Mouse (Mus musculus): Measurements from ENCODE around the gene Prr18. TPM values are rescaled to one million over a fixed set of nuclear protein-coding genes. Genes with fewer than 3 reads are reported as not detected.

Gene Prr18
- polyA plus RNA-seq (2014; fragmentation: Illumina TruSeq; extraction: RNeasy Lipid Tissue Mini Kit (QIAGEN cat#74804); ENCODE audit: low read depth, low replicate concordance) = 0.12 TPM

DNA sequence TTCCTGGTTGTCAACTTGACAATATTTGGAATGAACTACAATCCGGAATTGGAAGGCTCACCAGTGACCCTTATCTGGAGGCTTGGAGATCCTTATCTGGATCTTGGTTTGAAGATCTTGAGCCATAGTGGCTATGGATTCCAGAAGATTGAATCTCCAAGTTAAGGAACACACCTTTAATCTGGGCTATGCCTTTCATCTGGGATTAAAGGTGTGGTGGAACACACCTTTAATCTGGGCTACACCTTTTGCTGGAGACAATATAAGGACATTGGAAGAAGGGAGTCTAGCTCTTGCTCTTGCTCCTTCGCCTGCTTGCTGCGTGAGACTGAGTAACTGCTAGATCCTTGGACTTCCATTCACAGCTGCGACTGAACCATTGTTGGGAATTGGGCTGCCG is at the start of gene Prr18:
Gene Prr18 (plus strand): TSS at position 301 of the 400 bp plus-strand sequence.

GRCm38 (mm10) chr17:8310838-8311614 is 26.2 kb upstream of the Prr18 start, which contains the start of gene Sft2d1:
Sft2d1 (plus strand) TSS chr17:8311102.

DNA sequence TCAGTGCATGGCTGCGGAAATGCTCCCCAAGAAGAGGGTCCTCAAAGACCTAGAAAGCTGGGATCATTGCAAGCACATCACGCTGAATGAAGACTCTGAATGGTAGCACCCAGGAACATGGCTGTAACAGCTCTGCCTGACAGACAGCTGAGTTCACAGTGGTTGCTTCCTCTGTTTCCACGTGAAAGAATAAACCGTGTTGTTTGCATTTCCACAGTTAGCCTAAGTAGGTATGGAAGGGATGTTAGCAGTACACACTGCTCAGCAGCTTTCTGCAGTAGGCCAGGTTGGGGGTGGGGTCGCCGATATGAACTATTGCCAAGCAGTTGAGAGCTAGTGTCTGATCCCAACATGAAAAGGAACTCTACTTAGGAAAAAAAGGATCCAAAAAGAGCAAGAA is 18.4 kb downstream of the Prr18 start, which contains the start of gene T2:
Gene T2 (plus strand): TSS at position 301 of the 400 bp plus-strand sequence.

Other genes with a start within 250 kb of the Prr18 start
- gene Gm49673, start 189.7 kb upstream of the Prr18 start, polyA plus RNA-seq (2014; fragmentation: Illumina TruSeq; extraction: RNeasy Lipid Tissue Mini Kit (QIAGEN cat#74804); ENCODE audit: low read depth, low replicate concordance) = not detected
- 27.0 TPM for gene Rnaset2a, start 189.4 kb upstream of the Prr18 start, polyA plus RNA-seq (2014; fragmentation: Illumina TruSeq; extraction: RNeasy Lipid Tissue Mini Kit (QIAGEN cat#74804); ENCODE audit: low read depth, low replicate concordance)
- gene Fgfr1op, start 172.0 kb upstream of the Prr18 start, polyA plus RNA-seq (2014; fragmentation: Illumina TruSeq; extraction: RNeasy Lipid Tissue Mini Kit (QIAGEN cat#74804); ENCODE audit: low read depth, low replicate concordance) = 35.3 TPM
- not detected for gene Ccr6, start 101.4 kb upstream of the Prr18 start, polyA plus RNA-seq (2014; fragmentation: Illumina TruSeq; extraction: RNeasy Lipid Tissue Mini Kit (QIAGEN cat#74804); ENCODE audit: low read depth, low replicate concordance)
- 1,141 TPM for gene Mpc1, start 54.6 kb upstream of the Prr18 start, polyA plus RNA-seq (2014; fragmentation: Illumina TruSeq; extraction: RNeasy Lipid Tissue Mini Kit (QIAGEN cat#74804); ENCODE audit: low read depth, low replicate concordance)
- gene Sft2d1, start 26.4 kb upstream of the Prr18 start, polyA plus RNA-seq (2014; fragmentation: Illumina TruSeq; extraction: RNeasy Lipid Tissue Mini Kit (QIAGEN cat#74804); ENCODE audit: low read depth, low replicate concordance) = 83.6 TPM
- not detected for gene T2, start 18.5 kb downstream of the Prr18 start, polyA plus RNA-seq (2014; fragmentation: Illumina TruSeq; extraction: RNeasy Lipid Tissue Mini Kit (QIAGEN cat#74804); ENCODE audit: low read depth, low replicate concordance)
- not detected for gene T, start 97.0 kb downstream of the Prr18 start, polyA plus RNA-seq (2014; fragmentation: Illumina TruSeq; extraction: RNeasy Lipid Tissue Mini Kit (QIAGEN cat#74804); ENCODE audit: low read depth, low replicate concordance)
- 1.8 TPM for gene Pde10a, start 187.9 kb downstream of the Prr18 start, polyA plus RNA-seq (2014; fragmentation: Illumina TruSeq; extraction: RNeasy Lipid Tissue Mini Kit (QIAGEN cat#74804); ENCODE audit: low read depth, low replicate concordance)
- not detected for gene Gm17087, start 229.5 kb downstream of the Prr18 start, polyA plus RNA-seq (2014; fragmentation: Illumina TruSeq; extraction: RNeasy Lipid Tissue Mini Kit (QIAGEN cat#74804); ENCODE audit: low read depth, low replicate concordance)

All from kidney, adult 10 weeks (tissue).